Mouse (Mus musculus) kidney, adult 11 months (tissue): ENCODE measurements at regions not wholly inside any gene's neighbourhood (a gene's known extent, or its start where the extent isn't known, plus 50 kb on each side); places are given as distances from the start of the nearest gene placed in this dataset.

Experiments used
- DNase-seq: peaks from one replicate; pipeline ENCODE4 v3.0.0; 2022

DNA sequence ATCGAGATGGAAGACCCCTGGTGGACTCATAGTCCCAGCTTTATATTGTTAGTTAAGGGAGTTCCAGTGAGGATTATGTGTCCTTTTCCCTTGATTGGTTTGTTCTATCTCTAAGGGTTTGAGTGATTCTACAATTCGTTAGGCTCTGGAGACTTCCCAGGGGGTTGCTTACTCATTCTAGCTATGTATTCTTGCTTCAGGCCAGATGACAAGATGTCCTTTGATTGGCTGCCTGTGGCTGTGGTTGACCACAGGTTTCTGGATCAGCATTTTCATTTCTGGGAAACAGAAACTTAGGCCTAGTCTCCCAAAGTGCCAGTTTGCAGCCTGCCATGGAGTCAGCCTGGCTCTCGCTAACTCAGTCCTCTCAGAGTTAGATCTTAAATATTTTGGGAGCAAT, 119.3 kb upstream of the H2al1n start:
- no peak for DNase-seq

DNA sequence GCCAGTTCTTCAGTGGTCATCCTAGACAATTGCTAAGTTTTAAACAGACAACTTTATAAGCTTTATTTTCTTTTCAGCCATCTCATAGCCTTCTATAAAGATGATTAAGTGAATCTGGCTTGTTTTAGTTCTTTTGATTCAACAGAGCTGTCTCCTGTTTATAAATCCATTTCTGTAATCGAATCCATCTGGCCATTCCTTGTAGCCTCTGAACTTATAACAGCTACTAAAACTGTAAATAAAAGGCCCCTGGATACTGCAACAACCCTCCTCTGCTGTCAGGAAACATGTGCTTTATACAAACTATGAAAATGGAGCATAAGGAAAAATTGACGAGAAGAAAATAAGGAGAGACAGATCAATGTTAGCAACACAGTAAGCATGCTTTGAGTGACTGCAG, 77.4 kb upstream of the H2al1n start:
- no peak for DNase-seq

DNA sequence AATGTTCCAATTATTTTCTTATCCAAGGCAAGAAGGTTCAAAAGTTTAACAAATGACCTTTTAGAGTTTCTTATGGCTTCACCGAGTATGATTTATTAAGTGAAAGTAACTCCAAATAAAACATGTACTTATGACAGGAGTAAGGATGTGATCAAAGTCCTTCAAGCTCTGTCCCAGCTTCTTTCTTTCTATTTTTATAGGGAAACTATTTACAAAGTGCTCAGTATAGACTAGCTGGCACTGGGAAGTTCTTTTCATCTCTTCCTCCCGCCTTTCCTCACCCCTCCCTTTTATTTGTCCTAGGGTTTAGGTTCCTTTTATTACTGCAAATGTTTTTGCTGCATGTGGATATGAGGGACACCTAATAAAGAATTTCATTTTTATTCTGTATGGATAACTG, 76.3 kb upstream of the H2al1n start:
- DNase-seq = no peak

DNA sequence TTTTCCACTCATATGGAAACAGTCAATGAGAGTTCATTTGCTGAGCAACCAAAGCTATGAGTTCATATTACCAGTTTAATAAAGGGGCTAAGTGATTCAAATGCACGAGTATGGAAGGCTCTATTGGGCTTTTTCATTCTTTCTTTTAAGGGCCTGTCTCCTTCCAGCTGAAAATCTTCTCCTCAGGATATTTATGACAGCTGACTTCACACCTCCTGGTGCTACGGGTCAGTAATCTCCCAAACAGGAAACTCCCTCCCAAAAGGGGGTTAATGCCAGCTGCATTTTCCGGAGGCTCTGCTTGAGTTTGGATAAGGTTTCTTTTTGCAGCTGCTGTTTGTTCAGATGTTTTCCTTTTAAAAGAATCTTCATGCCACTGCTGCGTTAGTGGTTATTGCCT, 72.5 kb upstream of the H2al1n start:
- DNase-seq = peak; percentile 1
